Mouse (Mus musculus): ENCODE results near the gene Hivep3. TPM values are rescaled to one million over a fixed set of nuclear protein-coding genes. Genes with fewer than 3 reads are reported as not detected.
A peak's percentile ranks its signal among the peaks of the same experiment; 100 is the strongest.

The Hivep3 gene
- polyA plus RNA-seq, 1 experiment from 2014 or later, result 3.2 TPM

GRCm38 (mm10) chr4:119977817-119978491 is 244.4 kb downstream of the Hivep3 start:
- no peak overlapping the region for H3K4me3 ChIP-seq
- no peak overlapping the region for H3K9ac ChIP-seq
- no peaks in the 10 kb centered on the region for H3K9me3 ChIP-seq
- no peak overlapping the region for H3K4me2 ChIP-seq
- no peaks in the 10 kb centered on the region for H3K36me3 ChIP-seq
- 0 out of 2 replicates have a peak, but pooled peaks cover 2% of the 10 kb centered on the region for H3K27me3 ChIP-seq
- no peak overlapping the region for H3K27ac ChIP-seq
- H3K4me1 ChIP-seq, result 0 out of 2 replicates have a peak, but pooled peaks cover 7% of the 10 kb centered on the region
- no peak for ATAC-seq (ENCODE audit: insufficient number of reproducible peaks, low FRiP score, low TSS enrichment, low read depth)
- WGBS, result 68% methylated on average over 7 of the region's 7 CpGs

GRCm38 (mm10) chr4:119979238-119979829 is 245.8 kb downstream of the Hivep3 start:
- no peak overlapping the region for H3K9ac ChIP-seq
- no peak for ATAC-seq (ENCODE audit: insufficient number of reproducible peaks, low FRiP score, low TSS enrichment, low read depth)
- WGBS, result 63% methylated on average over 5 of the region's 5 CpGs
- H3K27me3 ChIP-seq, result no peaks in the 10 kb centered on the region
- no peak overlapping the region for H3K4me3 ChIP-seq
- H3K4me2 ChIP-seq, result no peak overlapping the region
- no peaks in the 10 kb centered on the region for H3K9me3 ChIP-seq
- H3K27ac ChIP-seq, result no peak overlapping the region
- no peaks in the 10 kb centered on the region for H3K4me1 ChIP-seq
- H3K36me3 ChIP-seq, result no peaks in the 10 kb centered on the region

- 64% methylated on average over 2 of the region's 2 CpGs for whole genome bisulfite sequencing
- no peak overlapping the region for H3K27ac ChIP-seq
- H3K36me3 ChIP-seq, result no peaks in the 10 kb centered on the region
- no peak overlapping the region for H3K4me3 ChIP-seq
- H3K9ac ChIP-seq, result no peak overlapping the region
- H3K27me3 ChIP-seq, result no peaks in the 10 kb centered on the region
- no peaks in the 10 kb centered on the region for H3K4me1 ChIP-seq
- H3K9me3 ChIP-seq, result no peaks in the 10 kb centered on the region
- ATAC-seq (ENCODE audit: insufficient number of reproducible peaks, low FRiP score, low TSS enrichment, low read depth), result no peak
- H3K4me2 ChIP-seq, result no peak overlapping the region
Observed at GRCm38 (mm10) chr4:119979918-119980317, 246.3 kb downstream of the Hivep3 start.

- no peak overlapping the region for H3K4me3 ChIP-seq
- no peaks in the 10 kb centered on the region for H3K9me3 ChIP-seq
- no peak overlapping the region for H3K27ac ChIP-seq
- 74% methylated on average over 12 of the region's 12 CpGs for WGBS
- ATAC-seq (ENCODE audit: insufficient number of reproducible peaks, low FRiP score, low TSS enrichment, low read depth), result no peak
- no peaks in the 10 kb centered on the region for H3K27me3 ChIP-seq
- no peak overlapping the region for H3K4me2 ChIP-seq
- H3K9ac ChIP-seq, result no peak overlapping the region
- H3K4me1 ChIP-seq, result no peaks in the 10 kb centered on the region
- no peaks in the 10 kb centered on the region for H3K36me3 ChIP-seq
Observed at GRCm38 (mm10) chr4:119981047-119981720, 247.6 kb downstream of the Hivep3 start.

GRCm38 (mm10) chr4:119986065-119986464 is 252.5 kb downstream of the Hivep3 start:
- Histone ChIP-seq H3K4me2 (no peak overlapping the region), H3K9me3 (no peaks in the 10 kb centered on the region), H3K36me3 (no peaks in the 10 kb centered on the region), H3K9ac (no peak overlapping the region), H3K4me1 (0 out of 2 replicates have a peak, but pooled peaks cover 4% of the 10 kb centered on the region), H3K27ac (no peak overlapping the region), H3K27me3 (no peaks in the 10 kb centered on the region), H3K4me3 (no peak overlapping the region)
- 78% methylated on average over 5 of the region's 5 CpGs for WGBS
- no peak for ATAC-seq (ENCODE audit: insufficient number of reproducible peaks, low FRiP score, low TSS enrichment, low read depth)

- H3K4me1 ChIP-seq, result 0 out of 2 replicates have a peak, but pooled peaks cover 4% of the 10 kb centered on the region
- no peaks in the 10 kb centered on the region for H3K36me3 ChIP-seq
- no peak overlapping the region for H3K27ac ChIP-seq
- ATAC-seq (ENCODE audit: insufficient number of reproducible peaks, low FRiP score, low TSS enrichment, low read depth), result no peak
- H3K4me3 ChIP-seq, result no peak overlapping the region
- H3K27me3 ChIP-seq, result no peaks in the 10 kb centered on the region
- 58% methylated on average over 5 of the region's 5 CpGs for WGBS
- H3K9me3 ChIP-seq, result no peaks in the 10 kb centered on the region
- H3K9ac ChIP-seq, result no peak overlapping the region
- H3K4me2 ChIP-seq, result no peak overlapping the region
Observed at GRCm38 (mm10) chr4:119986580-119987291, 253.2 kb downstream of the Hivep3 start.

GRCm38 (mm10) chr4:119987376-119988087 is 253.9 kb downstream of the Hivep3 start:
- Histone ChIP-seq H3K9me3 (no peaks in the 10 kb centered on the region), H3K4me1 (0 out of 2 replicates have a peak, but pooled peaks cover 4% of the 10 kb centered on the region), H3K4me3 (no peak overlapping the region), H3K9ac (no peak overlapping the region), H3K27ac (no peak overlapping the region), H3K36me3 (no peaks in the 10 kb centered on the region), H3K4me2 (no peak overlapping the region), H3K27me3 (no peaks in the 10 kb centered on the region)
- no peak for ATAC-seq (ENCODE audit: insufficient number of reproducible peaks, low FRiP score, low TSS enrichment, low read depth)
- 48% methylated on average over 4 of the region's 4 CpGs for WGBS

- H3K9ac ChIP-seq, result no peak overlapping the region
- 0 out of 2 replicates have a peak, but pooled peaks have one; percentile 12 for ATAC-seq (ENCODE audit: insufficient number of reproducible peaks, low FRiP score, low TSS enrichment, low read depth)
- H3K9me3 ChIP-seq, result no peaks in the 10 kb centered on the region
- no peak overlapping the region for H3K27ac ChIP-seq
- H3K36me3 ChIP-seq, result no peaks in the 10 kb centered on the region
- no peaks in the 10 kb centered on the region for H3K27me3 ChIP-seq
- WGBS, result 65% methylated on average over 3 of the region's 3 CpGs
- H3K4me3 ChIP-seq, result no peak overlapping the region
- no peak overlapping the region for H3K4me2 ChIP-seq
- 0 out of 2 replicates have a peak, but pooled peaks cover 4% of the 10 kb centered on the region for H3K4me1 ChIP-seq
Observed at GRCm38 (mm10) chr4:119989031-119989693, 255.6 kb downstream of the Hivep3 start.

- ATAC-seq (ENCODE audit: insufficient number of reproducible peaks, low FRiP score, low TSS enrichment, low read depth), result no peak
- Histone ChIP-seq H3K4me3 (no peak overlapping the region), H3K4me1 (0 out of 2 replicates have a peak, but pooled peaks cover 4% of the 10 kb centered on the region), H3K36me3 (no peaks in the 10 kb centered on the region), H3K9me3 (no peaks in the 10 kb centered on the region), H3K27ac (no peak overlapping the region), H3K4me2 (no peak overlapping the region), H3K9ac (no peak overlapping the region), H3K27me3 (no peaks in the 10 kb centered on the region)
- 82% methylated on average over 3 of the region's 3 CpGs for WGBS
Observed at GRCm38 (mm10) chr4:119990346-119990745, 256.8 kb downstream of the Hivep3 start.

GRCm38 (mm10) chr4:119990841-119991240 is 257.3 kb downstream of the Hivep3 start:
- Histone ChIP-seq H3K4me3 (no peak overlapping the region), H3K36me3 (no peaks in the 10 kb centered on the region), H3K9me3 (no peaks in the 10 kb centered on the region), H3K27ac (no peak overlapping the region), H3K27me3 (no peaks in the 10 kb centered on the region), H3K4me2 (no peak overlapping the region), H3K4me1 (0 out of 2 replicates have a peak, but pooled peaks cover 4% of the 10 kb centered on the region), H3K9ac (no peak overlapping the region)
- ATAC-seq (ENCODE audit: insufficient number of reproducible peaks, low FRiP score, low TSS enrichment, low read depth), result no peak
- 83% methylated on average over 3 of the region's 3 CpGs for WGBS

- Histone ChIP-seq H3K4me3 (no peak overlapping the region), H3K4me1 (0 out of 2 replicates have a peak, but pooled peaks cover 4% of the 10 kb centered on the region), H3K4me2 (no peak overlapping the region), H3K27ac (no peak overlapping the region), H3K36me3 (no peaks in the 10 kb centered on the region), H3K9me3 (no peaks in the 10 kb centered on the region), H3K27me3 (no peaks in the 10 kb centered on the region), H3K9ac (no peak overlapping the region)
- no peak for ATAC-seq (ENCODE audit: insufficient number of reproducible peaks, low FRiP score, low TSS enrichment, low read depth)
- WGBS, result 50% methylated on average over 4 of the region's 4 CpGs
Observed at GRCm38 (mm10) chr4:119991758-119992157, 258.2 kb downstream of the Hivep3 start.
